40 mouse cellular contexts compared by ENCODE assay signal in the genomic region with DNA sequence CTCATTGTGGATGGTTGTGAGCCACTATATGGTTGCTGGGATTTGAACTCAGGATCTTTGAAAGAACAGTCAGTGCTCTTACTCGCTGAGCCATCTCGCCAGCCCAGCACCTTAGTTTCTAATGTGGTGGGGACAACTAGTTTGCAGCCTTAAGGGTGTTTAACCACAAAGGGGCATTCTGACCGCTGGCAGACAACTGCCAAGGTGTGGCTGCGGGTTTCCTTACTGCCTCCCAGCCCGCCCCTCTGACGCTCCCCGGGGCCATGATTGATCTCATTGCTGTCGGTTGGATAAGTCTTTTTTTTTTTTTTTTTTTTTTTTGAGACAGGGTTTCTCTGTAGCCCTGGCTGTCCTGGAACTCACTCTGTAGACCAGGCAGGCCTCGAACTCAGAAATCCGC. TPM values are rescaled to one million over a fixed set of nuclear protein-coding genes. Genes with fewer than 3 reads are reported as not detected.
"Had no signal": no experiment of that assay in that cellular context is flagged by ENCODE, and none has a peak within 500 bp of the region (broad histone marks: within the 10 kb centered on the region; RNA-seq: fewer than 3 reads in every experiment).

No protein-coding gene starts in this region.

RNA-seq across cellular contexts. Expression of gene Rmi2, which starts 17.4 kb away (rescaled TPM):
- total RNA-seq: monocyte, adult 5-6 weeks had no signal
- polyA plus RNA-seq: liver, adult 2 months had no signal

RNA-seq across cellular contexts. Expression of gene Gm11172, which starts 39.5 kb away (rescaled TPM):
- total RNA-seq: left cerebral cortex, adult 2 months; left cerebral cortex, adult 8-10 months; left cerebral cortex, postnatal 10 days; left cerebral cortex, postnatal 14 days; left cerebral cortex, postnatal 25 days; left cerebral cortex, postnatal 36 days; left cerebral cortex, postnatal 4 days; liver, adult 2 months; megakaryocyte progenitor cell, adult 5-6 weeks; megakaryocyte, adult 5-6 weeks; megakaryocyte-erythroid progenitor cell, adult 5-6 weeks; midbrain, postnatal 0 days; monocyte, adult 5-6 weeks had no signal
- polyA plus RNA-seq: limb, embryonic 10.5 days; limb, embryonic 11.5 days; limb, embryonic 12.5 days; limb, embryonic 13.5 days; limb, embryonic 14.5 days; liver, adult 2 months; liver, embryonic 11.5 days; liver, embryonic 12.5 days; liver, embryonic 13.5 days; liver, embryonic 14.5 days; liver, embryonic 15.5 days; liver, embryonic 16.5 days; liver, postnatal 0 days; lung, adult 2 months; lung, embryonic 14.5 days; lung, embryonic 15.5 days; lung, embryonic 16.5 days; lung, postnatal 0 days; macrophage; midbrain, embryonic 10.5 days; midbrain, embryonic 11.5 days; midbrain, embryonic 12.5 days; midbrain, embryonic 13.5 days; midbrain, embryonic 14.5 days; midbrain, embryonic 15.5 days; midbrain, embryonic 16.5 days; midbrain, postnatal 0 days; myocyte; neural tube, embryonic 11.5 days had no signal

RNA-seq across cellular contexts. Expression of gene Prm1, which starts 46.6 kb away (rescaled TPM):
- total RNA-seq: left cerebral cortex, adult 2 months; left cerebral cortex, adult 8-10 months; left cerebral cortex, postnatal 10 days; left cerebral cortex, postnatal 14 days; left cerebral cortex, postnatal 25 days; left cerebral cortex, postnatal 36 days; left cerebral cortex, postnatal 4 days; liver, adult 2 months; megakaryocyte progenitor cell, adult 5-6 weeks; megakaryocyte, adult 5-6 weeks; megakaryocyte-erythroid progenitor cell, adult 5-6 weeks; midbrain, postnatal 0 days had no signal
- polyA plus RNA-seq: limb, embryonic 10.5 days; limb, embryonic 11.5 days; limb, embryonic 14.5 days; liver, adult 2 months; liver, embryonic 11.5 days; liver, embryonic 12.5 days; liver, embryonic 13.5 days; liver, embryonic 14.5 days; liver, embryonic 15.5 days; liver, embryonic 16.5 days; liver, postnatal 0 days; lung, embryonic 14.5 days; lung, embryonic 16.5 days; lung, postnatal 0 days; macrophage; midbrain, embryonic 10.5 days; midbrain, embryonic 11.5 days; midbrain, embryonic 12.5 days; midbrain, embryonic 13.5 days; midbrain, embryonic 14.5 days; midbrain, postnatal 0 days; myocyte; neural tube, embryonic 11.5 days had no signal

RNA-seq across cellular contexts. Expression of gene Prm2, which starts 56.3 kb away (rescaled TPM):
- total RNA-seq: left cerebral cortex, adult 2 months; left cerebral cortex, adult 8-10 months; left cerebral cortex, postnatal 10 days; left cerebral cortex, postnatal 14 days; left cerebral cortex, postnatal 25 days; left cerebral cortex, postnatal 36 days; left cerebral cortex, postnatal 4 days; liver, adult 2 months; megakaryocyte progenitor cell, adult 5-6 weeks; megakaryocyte, adult 5-6 weeks; megakaryocyte-erythroid progenitor cell, adult 5-6 weeks; midbrain, postnatal 0 days had no signal
- polyA plus RNA-seq: limb, embryonic 10.5 days; limb, embryonic 11.5 days; limb, embryonic 12.5 days; limb, embryonic 13.5 days; limb, embryonic 14.5 days; liver, adult 2 months; liver, embryonic 11.5 days; liver, embryonic 12.5 days; liver, embryonic 13.5 days; liver, embryonic 14.5 days; liver, embryonic 15.5 days; liver, embryonic 16.5 days; liver, postnatal 0 days; lung, embryonic 14.5 days; lung, embryonic 15.5 days; lung, embryonic 16.5 days; lung, postnatal 0 days; macrophage; midbrain, embryonic 10.5 days; midbrain, embryonic 11.5 days; midbrain, embryonic 12.5 days; midbrain, embryonic 13.5 days; midbrain, embryonic 14.5 days; midbrain, embryonic 15.5 days; midbrain, embryonic 16.5 days; midbrain, postnatal 0 days; myocyte; neural tube, embryonic 11.5 days had no signal
